Mouse (Mus musculus) liver, postnatal 0 days (tissue): ENCODE measurements around the gene Sdk2.

Experiments
- CTCF ChIP-seq: sonication (generic); IDR thresholded peaks from 2 replicates; pipeline ENCODE4 v1.5.1; 2016; ENCODE audit warnings: antibody characterized with exemption, low read depth
- EP300 ChIP-seq: IDR thresholded peaks from 2 replicates; pipeline ENCODE4 v1.6.1; 2016; ENCODE audit warnings: antibody characterized with exemption, low read depth, mild to moderate bottlenecking

- no peak for TF ChIP-seq CTCF
- no peak for TF ChIP-seq EP300
These were observed 63.7 kb downstream of the Sdk2 start for GRCm38 (mm10) chr11:114003195-114003594.
